Mouse (Mus musculus) brain, adult 2 months (tissue): ENCODE measurements around the gene Gm16253.
A peak's percentile ranks its signal among the peaks of the same experiment; 100 is the strongest.

Source experiments
- DNase-seq: peaks from one replicate; pipeline ENCODE4 v3.0.0; 2011; ENCODE audit warnings: low read depth, low spot score

Gm16253 gene

DNA sequence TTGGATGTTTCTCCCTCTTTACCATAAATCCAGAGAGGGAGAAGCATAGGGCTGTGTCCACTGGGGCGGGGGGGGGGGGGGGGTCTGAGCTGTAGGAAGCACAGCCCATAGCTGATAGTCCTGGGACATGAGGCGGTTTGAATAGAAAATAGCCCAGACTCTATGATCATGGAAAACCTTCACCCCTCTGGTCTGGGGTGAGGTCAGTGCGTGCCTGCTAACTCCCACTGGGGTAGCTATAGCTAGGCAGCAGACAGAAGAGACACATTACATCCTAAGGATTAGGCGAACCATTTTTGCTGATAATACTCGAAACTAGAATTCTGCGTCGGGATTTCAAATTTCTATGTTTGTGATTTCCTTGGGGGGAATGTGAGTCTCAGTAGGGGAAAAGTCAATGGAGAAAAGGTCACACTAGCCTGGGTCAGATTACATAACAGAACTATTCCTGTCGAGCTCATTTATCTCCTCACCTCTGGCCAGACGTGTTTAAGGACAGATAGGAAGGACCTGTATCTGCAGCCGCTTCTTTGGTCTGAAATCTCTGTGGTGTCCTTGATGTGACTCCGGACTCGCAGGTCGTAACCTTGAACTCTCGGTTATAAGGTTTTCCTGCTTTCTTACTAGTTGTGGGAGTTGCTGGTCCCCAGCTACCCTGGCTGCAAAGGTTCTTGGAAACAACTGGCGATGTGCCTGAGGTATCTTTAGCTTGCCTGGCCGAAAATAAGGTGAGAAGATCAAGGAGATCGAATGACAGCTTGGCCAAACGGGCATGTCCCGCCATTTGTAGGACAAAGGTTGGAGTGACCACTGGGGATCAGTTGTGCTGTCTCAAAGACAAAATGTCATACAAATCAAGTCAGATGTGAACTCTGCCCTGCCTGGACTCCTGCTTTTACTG is 2.9 kb upstream of the Gm16253 start:
- no peak for DNase-seq

- DNase-seq: no peak
These were observed 1.4 kb upstream of the Gm16253 start for GRCm38 (mm10) chr3:96575272-96575984.

DNA sequence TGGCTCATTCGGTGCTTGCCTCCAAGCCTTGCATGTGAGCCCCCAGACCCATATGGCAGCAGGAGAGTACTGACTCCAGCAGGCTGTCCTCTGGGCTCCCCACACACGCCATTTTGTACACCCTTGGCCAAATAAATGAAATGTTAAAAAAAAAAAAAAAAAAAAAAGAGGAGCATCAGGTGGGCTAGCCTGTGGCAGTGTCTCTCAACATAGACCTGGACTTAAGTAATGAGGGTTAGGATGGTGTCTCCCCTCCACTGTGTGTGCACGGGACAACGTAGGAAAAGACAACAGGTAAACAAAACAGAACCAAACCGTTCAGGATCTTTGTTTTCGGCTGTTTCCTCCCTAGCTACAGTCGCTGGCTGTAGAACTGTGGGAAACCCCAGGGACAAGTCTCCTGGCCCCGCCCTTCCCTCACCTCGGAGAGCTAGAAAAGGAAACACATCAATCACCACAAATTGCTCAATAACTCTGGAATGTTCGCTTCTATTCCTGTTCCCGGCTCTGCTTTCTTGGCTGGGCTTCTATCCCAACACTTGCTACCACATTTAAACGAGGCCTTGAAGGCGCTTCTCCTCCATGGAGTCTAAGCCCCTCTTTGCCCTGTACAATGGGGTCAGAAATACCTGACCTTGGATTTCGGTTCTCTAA is 652 bp upstream of the Gm16253 start:
- no peak for DNase-seq

- DNase-seq: no peak
These were observed 782 bp downstream of the Gm16253 start for GRCm38 (mm10) chr3:96577566-96577965.

DNA sequence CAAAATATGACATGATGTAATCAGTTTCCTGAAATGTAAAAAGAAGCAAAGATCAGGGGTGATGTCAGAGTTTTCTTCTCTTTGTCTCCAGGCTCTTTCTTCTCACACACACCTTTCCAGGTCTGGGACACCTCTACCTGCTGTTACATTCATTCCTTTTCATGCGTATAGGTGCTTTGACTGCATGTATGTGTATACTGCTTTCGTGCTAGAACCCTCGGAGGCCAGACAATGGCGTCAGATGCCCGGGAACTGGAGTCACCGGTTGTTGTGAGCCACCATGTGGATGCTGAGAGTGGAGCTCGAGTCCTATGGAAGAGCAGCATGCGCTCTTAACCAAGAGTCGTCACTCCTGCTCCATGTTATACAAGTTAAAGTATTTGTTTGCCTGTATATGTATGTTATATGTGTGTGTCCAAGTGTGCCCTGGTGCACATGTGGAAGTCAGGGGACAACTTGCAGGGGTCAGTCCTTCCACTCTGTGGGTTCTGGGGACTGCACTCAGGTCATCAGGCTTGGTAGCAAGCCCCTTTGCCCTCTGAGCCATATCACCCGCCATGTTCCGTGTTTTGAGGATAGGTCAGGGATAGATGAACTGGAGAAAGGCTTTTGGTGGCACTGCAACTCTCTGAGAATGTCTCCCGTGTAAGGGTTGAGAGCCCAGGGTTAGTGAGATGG is 1.9 kb downstream of the Gm16253 start:
- no peak for DNase-seq

- no peak for DNase-seq
These were observed 2.5 kb downstream of the Gm16253 start for GRCm38 (mm10) chr3:96579239-96579750.

GRCm38 (mm10) chr3:96579885-96580454 is 3.2 kb downstream of the Gm16253 start:
- DNase-seq: peak; percentile 98

GRCm38 (mm10) chr3:96581141-96581540 is 4.4 kb downstream of the Gm16253 start:
- DNase-seq: no peak

GRCm38 (mm10) chr3:96581771-96582515 is 5.2 kb downstream of the Gm16253 start:
- DNase-seq: no peak

GRCm38 (mm10) chr3:96583386-96583785 is 6.6 kb downstream of the Gm16253 start:
- DNase-seq: no peak

DNA sequence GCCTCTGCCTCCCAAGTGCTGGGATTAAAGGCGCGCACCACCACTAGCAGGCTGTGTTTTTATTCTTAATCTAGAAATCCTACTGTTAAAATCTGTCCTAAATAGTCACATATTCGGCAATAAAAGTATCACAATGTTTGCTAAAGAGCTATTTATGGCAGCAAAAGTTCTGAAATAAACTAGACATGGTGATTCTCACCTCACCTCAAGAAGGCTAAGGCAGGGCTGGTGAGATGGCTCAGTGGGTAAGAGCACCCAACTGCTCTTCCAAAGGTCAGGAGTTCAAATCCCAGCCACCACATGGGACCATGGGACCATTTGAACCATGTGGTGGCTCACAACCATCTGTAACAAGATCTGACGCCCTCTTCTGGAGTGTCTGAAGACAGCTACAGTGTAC is 13.9 kb downstream of the Gm16253 start:
- no peak for DNase-seq

DNA sequence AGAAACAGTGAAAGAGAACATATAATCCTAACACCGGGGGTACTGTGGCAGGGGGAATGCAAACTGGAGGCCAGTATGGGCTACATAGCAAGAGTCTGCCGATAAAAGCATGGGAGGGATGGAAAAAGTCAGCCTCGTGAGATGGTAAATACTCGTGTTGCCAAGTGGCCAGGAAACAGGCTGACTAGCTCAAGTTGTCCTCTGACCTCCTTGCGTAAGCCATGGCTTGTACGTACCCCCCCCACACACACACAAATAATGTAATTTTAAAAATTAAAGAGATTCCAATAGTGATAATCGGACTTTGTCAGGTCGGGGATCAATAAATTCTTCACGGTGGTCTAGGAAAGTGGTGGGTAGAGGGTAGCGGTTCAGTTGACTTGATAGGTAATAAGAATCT is 16.6 kb downstream of the Gm16253 start:
- DNase-seq: peak; percentile 68

- peak; percentile 98 for DNase-seq
These were observed 17.2 kb downstream of the Gm16253 start, which contains the start of gene Polr3gl for GRCm38 (mm10) chr3:96593790-96594560. TSS of gene Polr3gl (minus strand) at chr3:96594181.

DNA sequence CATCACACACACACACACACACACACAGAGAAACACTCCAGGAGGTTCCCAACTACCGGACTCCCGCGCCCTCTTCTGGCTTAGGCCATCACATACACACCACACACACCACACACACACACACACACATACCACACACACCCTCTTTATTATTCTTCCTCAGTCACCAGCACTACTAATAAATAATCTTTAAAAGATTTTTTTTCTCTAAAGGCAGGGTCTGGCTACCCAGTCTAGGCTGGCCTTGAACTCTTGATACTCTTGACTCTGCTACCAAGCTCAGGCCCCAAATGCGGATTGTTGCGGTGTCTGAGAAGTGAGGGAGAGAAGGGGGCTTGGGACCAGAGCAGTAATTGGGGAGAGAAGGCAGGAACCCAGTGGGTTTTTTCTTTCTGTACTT is 18.1 kb downstream of the Gm16253 start:
- no peak for DNase-seq

GRCm38 (mm10) chr3:96595661-96596060 is 18.9 kb downstream of the Gm16253 start:
- peak; percentile 91 for DNase-seq

- peak; percentile 94 for DNase-seq
These were observed 19.5 kb downstream of the Gm16253 start, which contains the start of gene Ankrd34a for GRCm38 (mm10) chr3:96596228-96596707. TSS of gene Ankrd34a (plus strand) at chr3:96596636.

DNA sequence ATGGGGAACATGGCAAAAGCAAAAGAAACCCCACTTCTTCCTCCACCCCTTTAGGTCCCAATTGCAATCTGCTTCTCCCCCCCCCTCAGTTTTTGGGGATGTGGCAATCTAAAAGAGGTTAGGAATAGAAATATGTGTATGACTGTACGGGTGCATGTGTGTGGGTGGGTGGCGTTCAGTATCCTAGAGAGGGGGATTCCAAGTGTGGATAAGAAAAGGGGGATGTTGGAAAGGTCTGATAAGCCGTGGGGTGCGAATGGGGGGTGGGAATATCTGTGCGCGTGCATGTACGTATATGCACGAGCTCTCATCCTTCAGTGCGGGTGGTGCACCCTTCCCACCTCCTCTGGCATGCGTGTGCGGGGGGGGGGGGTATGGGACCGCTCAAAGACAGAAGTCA is 20.1 kb downstream of the Gm16253 start:
- peak; percentile 79 for DNase-seq

DNA sequence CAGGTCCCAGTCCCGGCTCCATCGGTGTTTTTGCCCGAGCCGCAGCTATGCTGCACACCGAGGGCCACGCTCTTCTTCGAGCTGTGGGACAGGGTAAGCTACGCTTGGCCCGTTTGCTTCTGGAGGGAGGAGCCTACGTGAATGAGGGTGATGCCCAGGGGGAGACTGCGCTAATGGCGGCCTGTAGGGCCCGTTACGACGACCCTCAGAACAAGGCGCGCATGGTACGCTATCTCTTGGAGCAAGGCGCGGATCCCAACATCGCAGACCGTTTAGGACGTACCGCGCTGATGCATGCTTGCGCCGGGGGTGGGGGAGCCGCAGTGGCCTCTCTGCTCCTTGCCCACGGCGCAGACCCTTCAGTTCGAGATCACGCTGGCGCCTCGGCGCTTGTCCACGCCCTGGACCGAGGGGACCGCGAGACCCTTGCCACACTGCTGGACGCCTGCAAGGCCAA is 20.7 kb downstream of the Gm16253 start:
- peak; percentile 69 for DNase-seq
